Mouse (Mus musculus): ENCODE measurements around the gene Sult1c2. TPM values are rescaled to one million over a fixed set of nuclear protein-coding genes. Genes with fewer than 3 reads are reported as not detected.
"Not testable (repeated sequence)": the region's sequence is repeated elsewhere in the genome, so short reads cannot be mapped to it uniquely, and the experiment has no call there.

Sult1c2 gene
- polyA plus RNA-seq, 1 experiment from 2014 or later = 23.1 TPM

DNA sequence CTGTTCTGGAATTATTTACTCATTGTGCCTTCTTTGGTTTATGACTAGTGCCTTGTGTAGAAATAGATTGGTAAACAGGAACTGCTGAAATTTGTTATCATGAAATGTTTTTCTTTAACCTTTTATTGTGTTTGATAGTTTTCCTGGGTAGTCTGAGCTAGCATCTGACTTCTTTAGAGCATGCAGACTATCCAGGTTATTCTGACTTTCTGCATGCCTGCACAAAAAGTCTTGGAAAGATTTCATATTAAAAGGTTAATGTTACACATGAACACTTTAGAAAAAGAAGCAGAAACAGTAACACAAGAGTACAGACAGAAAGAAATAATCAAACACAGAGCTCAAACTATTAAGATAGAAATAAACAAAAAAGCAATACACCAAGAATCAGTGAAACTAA is 14.4 kb upstream of the Sult1c2 start:
- H3K4me2 ChIP-seq (ENCODE audit: low read length) = no peak overlapping the region
- no peak overlapping the region for H3K4me3 ChIP-seq (replicated peaks; ENCODE audit: low read depth, low read length)
- H3K27me3 ChIP-seq (ENCODE audit: insufficient read depth, low read length) = no peaks in the 10 kb centered on the region
- no peaks in the 10 kb centered on the region for H3K36me3 ChIP-seq (ENCODE audit: insufficient read depth, low read length)
- DNase-seq (ENCODE audit: low spot score) (no peak), ATAC-seq (replicated peaks; ENCODE audit: low FRiP score, low read depth) (no peak)
- no peaks in the 10 kb centered on the region for H3K4me1 ChIP-seq (replicated peaks; ENCODE audit: insufficient read depth, low read length)
- no peak overlapping the region for H3K9ac ChIP-seq (ENCODE audit: low read depth, low read length)
- no peak for TF ChIP-seq CTCF (IDR thresholded peaks at IDR 0.05; ENCODE audit: low read depth)
- H3K9me3 ChIP-seq (replicated peaks; ENCODE audit: low read length) = no peaks in the 10 kb centered on the region
- H3K27ac ChIP-seq = no peak overlapping the region

DNA sequence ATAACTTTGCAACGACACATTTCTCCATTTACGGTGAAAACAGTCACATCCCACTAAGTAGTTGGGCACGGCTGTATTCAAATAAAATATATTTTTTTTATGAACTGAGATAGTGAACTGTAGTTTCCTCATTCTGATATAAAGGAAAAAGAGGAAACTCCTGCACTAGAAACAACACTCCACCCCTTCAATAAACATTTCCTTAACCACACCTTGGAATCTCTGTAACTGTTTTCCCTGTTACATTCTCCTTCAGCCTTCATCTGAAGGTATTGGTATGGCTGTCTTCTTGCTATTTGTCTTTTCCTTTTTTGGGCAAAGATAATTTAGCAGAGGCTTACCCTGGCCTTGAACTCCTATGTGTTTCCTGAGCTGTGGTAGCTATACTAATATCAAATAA is 8.9 kb upstream of the Sult1c2 start:
- no peak for TF ChIP-seq CTCF (IDR thresholded peaks at IDR 0.05; ENCODE audit: low read depth)

DNA sequence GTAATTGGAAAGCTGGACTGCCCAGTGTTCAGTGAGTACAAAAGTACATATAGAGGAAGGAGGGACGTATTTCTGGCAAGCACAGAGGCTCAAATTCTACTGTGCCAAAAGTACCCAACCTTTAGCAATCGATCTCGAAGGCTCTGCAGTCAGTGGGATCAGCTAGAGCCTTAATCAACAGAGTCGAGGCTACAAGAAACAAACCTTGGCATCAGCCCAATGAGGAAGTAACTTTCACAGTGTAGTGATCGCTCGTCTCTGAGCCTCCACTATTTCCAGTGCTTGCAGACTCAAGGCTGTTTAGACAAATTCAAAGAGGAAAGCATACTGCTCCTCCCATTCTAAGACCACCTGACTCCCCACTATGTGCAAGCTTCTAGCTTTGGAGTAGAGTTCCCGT is 343 bp downstream of the Sult1c2 start:
- no peak for TF ChIP-seq CTCF (IDR thresholded peaks at IDR 0.05; ENCODE audit: low read depth)
- no peak overlapping the region for H3K4me3 ChIP-seq (replicated peaks; ENCODE audit: low read depth, low read length)
- ATAC-seq (replicated peaks; ENCODE audit: low FRiP score, low read depth) (no peak), DNase-seq (ENCODE audit: low spot score) (peak; percentile 11)
- no peaks in the 10 kb centered on the region for H3K27me3 ChIP-seq (ENCODE audit: insufficient read depth, low read length)
- WGBS = 67% methylated on average over 7 of the region's 7 CpGs
- H3K9ac ChIP-seq (ENCODE audit: low read depth, low read length) = no peak overlapping the region
- no peaks in the 10 kb centered on the region for H3K4me1 ChIP-seq (replicated peaks; ENCODE audit: insufficient read depth, low read length)
- H3K27ac ChIP-seq = peak overlapping the region; percentile 77
- H3K36me3 ChIP-seq (ENCODE audit: insufficient read depth, low read length) = no peaks in the 10 kb centered on the region
- no peaks in the 10 kb centered on the region for H3K9me3 ChIP-seq (replicated peaks; ENCODE audit: low read length)
- H3K4me2 ChIP-seq (ENCODE audit: low read length) = no peak overlapping the region

More for the DNA sequence above, 8.9 kb upstream of the Sult1c2 start:
- Histone ChIP-seq H3K4me3 (replicated peaks; ENCODE audit: low read depth, low read length) (no peak overlapping the region), H3K4me2 (ENCODE audit: low read length) (no peak overlapping the region), H3K36me3 (ENCODE audit: insufficient read depth, low read length) (no peaks in the 10 kb centered on the region), H3K9ac (ENCODE audit: low read depth, low read length) (no peak overlapping the region), H3K27ac (no peak overlapping the region), H3K27me3 (ENCODE audit: insufficient read depth, low read length) (no peaks in the 10 kb centered on the region), H3K9me3 (replicated peaks; ENCODE audit: low read length) (no peaks in the 10 kb centered on the region), H3K4me1 (replicated peaks; ENCODE audit: insufficient read depth, low read length) (no peaks in the 10 kb centered on the region)
- no peak for DNase-seq (ENCODE audit: low spot score)
- no peak for ATAC-seq (replicated peaks; ENCODE audit: low FRiP score, low read depth)
- 87% methylated on average over 3 of the region's 3 CpGs for WGBS

DNA sequence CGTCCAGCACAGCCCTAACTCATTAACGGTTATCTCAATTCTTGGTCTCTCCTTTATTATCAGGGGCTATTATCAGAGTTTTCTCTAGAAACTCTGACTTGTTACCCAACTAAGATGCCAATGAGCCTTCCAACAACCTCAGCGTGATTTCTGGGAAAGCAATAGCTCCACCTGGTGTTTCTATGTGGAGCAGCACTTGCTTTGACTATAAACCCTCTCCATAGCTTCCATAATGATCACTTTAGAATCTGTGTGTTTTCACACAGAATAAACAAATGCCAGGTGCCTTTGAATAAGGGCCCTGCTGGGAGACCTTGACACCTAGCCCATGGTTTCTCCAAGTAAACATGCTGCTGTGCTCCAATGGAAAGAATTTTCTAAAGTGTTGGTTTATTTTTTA is 12.8 kb downstream of the Sult1c2 start:
- H3K36me3 ChIP-seq (ENCODE audit: insufficient read depth, low read length) = no peaks in the 10 kb centered on the region
- H3K9ac ChIP-seq (ENCODE audit: low read depth, low read length) = no peak overlapping the region
- DNase-seq (ENCODE audit: low spot score) (peak; percentile 28), ATAC-seq (replicated peaks; ENCODE audit: low FRiP score, low read depth) (no peak)
- WGBS = 64% methylated on average over 3 of the region's 3 CpGs
- H3K9me3 ChIP-seq (replicated peaks; ENCODE audit: low read length) = no peaks in the 10 kb centered on the region
- H3K27me3 ChIP-seq (ENCODE audit: insufficient read depth, low read length) = no peaks in the 10 kb centered on the region
- H3K27ac ChIP-seq = no peak overlapping the region
- H3K4me2 ChIP-seq (ENCODE audit: low read length) = no peak overlapping the region
- peak; percentile 60 for TF ChIP-seq CTCF (IDR thresholded peaks at IDR 0.05; ENCODE audit: low read depth)
- no peaks in the 10 kb centered on the region for H3K4me1 ChIP-seq (replicated peaks; ENCODE audit: insufficient read depth, low read length)
- no peak overlapping the region for H3K4me3 ChIP-seq (replicated peaks; ENCODE audit: low read depth, low read length)

DNA sequence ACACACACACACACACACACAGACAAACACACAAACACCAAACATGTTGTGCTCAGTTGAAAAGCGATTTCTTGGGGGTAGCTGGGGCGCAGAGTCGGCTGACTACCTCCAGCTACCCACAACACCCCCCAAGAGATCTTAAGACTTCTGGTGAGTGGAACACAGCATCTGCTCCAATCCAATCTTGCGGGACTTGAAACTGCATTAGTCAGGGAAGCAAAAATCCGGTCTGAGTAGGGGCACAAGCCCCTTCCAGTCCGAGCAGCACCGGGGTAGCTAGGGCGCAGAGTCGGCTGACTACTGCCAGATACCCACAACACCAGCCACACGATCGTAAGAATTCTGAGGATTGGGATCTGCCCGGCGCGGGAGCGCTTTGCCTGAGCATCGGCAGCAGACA is 42.2 kb downstream of the Sult1c2 start:
- H3K36me3 ChIP-seq (ENCODE audit: insufficient read depth, low read length); ATAC-seq (replicated peaks; ENCODE audit: low FRiP score, low read depth); H3K4me3 ChIP-seq (replicated peaks; ENCODE audit: low read depth, low read length); H3K4me1 ChIP-seq (replicated peaks; ENCODE audit: insufficient read depth, low read length); H3K27ac ChIP-seq; DNase-seq (ENCODE audit: low spot score); H3K27me3 ChIP-seq (ENCODE audit: insufficient read depth, low read length); H3K9ac ChIP-seq (ENCODE audit: low read depth, low read length); H3K9me3 ChIP-seq (replicated peaks; ENCODE audit: low read length); H3K4me2 ChIP-seq (ENCODE audit: low read length): not testable (repeated sequence)
- WGBS = 87% methylated on average over 16 of the region's 16 CpGs

DNA sequence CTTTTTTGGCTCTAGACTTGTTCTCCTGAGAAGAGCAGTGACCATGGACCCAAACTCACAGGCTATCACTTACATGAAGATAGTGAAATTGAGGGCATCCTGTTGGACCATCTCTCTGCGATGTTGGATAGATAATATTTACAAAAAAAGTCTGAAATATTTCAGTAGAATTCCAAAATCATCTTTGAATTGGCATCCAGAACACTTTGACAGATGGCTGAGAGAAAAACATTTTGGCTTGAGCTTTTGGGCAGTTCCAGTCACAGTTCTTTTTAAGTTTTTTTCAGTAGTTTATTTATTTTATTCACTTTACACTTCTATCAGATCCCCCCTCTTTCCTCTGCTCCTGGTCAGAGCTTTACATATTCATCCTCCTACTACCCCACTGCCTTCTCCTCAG is 62.8 kb downstream of the Sult1c2 start:
- Histone ChIP-seq H3K27ac (no peak overlapping the region), H3K4me1 (replicated peaks; ENCODE audit: insufficient read depth, low read length) (no peaks in the 10 kb centered on the region), H3K4me2 (ENCODE audit: low read length) (no peak overlapping the region), H3K27me3 (ENCODE audit: insufficient read depth, low read length) (no peaks in the 10 kb centered on the region), H3K4me3 (replicated peaks; ENCODE audit: low read depth, low read length) (no peak overlapping the region), H3K36me3 (ENCODE audit: insufficient read depth, low read length) (no peaks in the 10 kb centered on the region), H3K9ac (ENCODE audit: low read depth, low read length) (no peak overlapping the region), H3K9me3 (replicated peaks; ENCODE audit: low read length) (no peaks in the 10 kb centered on the region)
- no peak for ATAC-seq (replicated peaks; ENCODE audit: low FRiP score, low read depth)
- DNase-seq (ENCODE audit: low spot score) = no peak
- TF ChIP-seq CTCF (IDR thresholded peaks at IDR 0.05; ENCODE audit: low read depth) = no peak
- WGBS = 74% methylated on average over 1 of the region's 1 CpGs

Other genes with a start within 250 kb of the Sult1c2 start
- 21.3 and 21.7 TPM in 2 replicates for gene Sgo1, start 157.0 kb downstream of the Sult1c2 start, polyA plus RNA-seq (2015; fragmentation: Nextera tagmentation; extraction: Ambion mirVana)
- gene Sult1c1, start 144.3 kb upstream of the Sult1c2 start, polyA plus RNA-seq (2015; fragmentation: Nextera tagmentation; extraction: Ambion mirVana) = not detected in 2 replicates